Mouse (Mus musculus) hindbrain, embryonic 10.5 days (tissue): ENCODE measurements at regions not wholly inside any gene's neighbourhood (a gene's known extent, or its start where the extent isn't known, plus 50 kb on each side); places are given as distances from the start of the nearest gene placed in this dataset.
"Not testable (repeated sequence)": the region's sequence is repeated elsewhere in the genome, so short reads cannot be mapped to it uniquely, and the experiment has no call there.

ENCODE experiments used
- DNase-seq: peaks from one replicate; pipeline ENCODE4 v3.0.0-alpha.2; 2017; ENCODE audit warnings: low spot score
- H3K27ac ChIP-seq: fragments of 300-500 bp; sonication (generic); 2 replicates; pipeline ENCODE4 v1.5.1; 2016; ENCODE audit warnings: mild to moderate bottlenecking, moderate library complexity
- H3K27me3 ChIP-seq: fragments of 300-500 bp; sonication (generic); 2 replicates; pipeline ENCODE4 v1.6.1; 2016; ENCODE audit warnings: mild to moderate bottlenecking; ENCODE audit not compliant: poor library complexity, insufficient read depth, severe bottlenecking
- H3K36me3 ChIP-seq: fragments of 300-500 bp; sonication (generic); 2 replicates; pipeline ENCODE4 v1.6.1; 2016; ENCODE audit warnings: mild to moderate bottlenecking, moderate library complexity
- H3K4me1 ChIP-seq: fragments of 300-500 bp; sonication (generic); replicated peaks from 2 replicates; pipeline ENCODE4 v1.6.1; 2016; ENCODE audit warnings: mild to moderate bottlenecking
- H3K4me3 ChIP-seq: fragments of 300-500 bp; sonication (generic); 2 replicates; pipeline ENCODE4 v1.5.1; 2016; ENCODE audit warnings: mild to moderate bottlenecking, moderate library complexity
- H3K9me3 ChIP-seq: fragments of 300-500 bp; sonication (generic); 2 replicates; pipeline ENCODE4 v1.6.1; 2016; ENCODE audit warnings: mild to moderate bottlenecking, moderate library complexity
- WGBS: fragments of 180-500 bp; shearing (Covaris S2); methylation state at CpG from one replicate; pipeline ENCODE4 v1.1.7; 2016; 5-methylcytosine and 5-hydroxymethylcytosine counted together

GRCm38 (mm10) chr13:18651658-18652057 lies 65.4 kb upstream of the Vps41 start:
- Histone ChIP-seq H3K9me3 (no peaks in the 10 kb centered on the region), H3K4me1 (no peaks in the 10 kb centered on the region), H3K4me3 (no peak overlapping the region), H3K27me3 (no peaks in the 10 kb centered on the region), H3K27ac (no peak overlapping the region), H3K36me3 (no peaks in the 10 kb centered on the region)
- 92% methylated on average over 1 of the region's 1 CpGs for WGBS
- no peak for DNase-seq

GRCm38 (mm10) chr13:18614763-18615616 lies 102.1 kb upstream of the Vps41 start:
- Histone ChIP-seq H3K27me3 (no peaks in the 10 kb centered on the region), H3K36me3 (no peaks in the 10 kb centered on the region), H3K9me3 (no peaks in the 10 kb centered on the region), H3K4me3 (peak overlapping the region; percentile 34), H3K27ac (peak overlapping the region; percentile 57), H3K4me1 (peaks cover 13% of the 10 kb centered on the region)
- WGBS = 24% methylated on average over 18 of the region's 18 CpGs
- peak; percentile 38 for DNase-seq

- peak; percentile 4 for DNase-seq
- WGBS = 39% methylated on average over 19 of the region's 19 CpGs
- peak overlapping the region; percentile 14; the same call in 1 of the 2 replicates for H3K4me3 ChIP-seq
- H3K36me3 ChIP-seq = no peaks in the 10 kb centered on the region
- H3K27me3 ChIP-seq = no peaks in the 10 kb centered on the region
- H3K9me3 ChIP-seq = no peaks in the 10 kb centered on the region
- no peak overlapping the region; the same call in 1 of the 2 replicates for H3K27ac ChIP-seq
- H3K4me1 ChIP-seq = peaks cover 12% of the 10 kb centered on the region; the same call in 1 of the 2 replicates
These were observed 136.2 kb upstream of the Vps41 start for GRCm38 (mm10) chr13:18580718-18581550.

- Histone ChIP-seq H3K4me1 (peaks cover 17% of the 10 kb centered on the region), H3K9me3 (no peaks in the 10 kb centered on the region), H3K36me3 (no peaks in the 10 kb centered on the region), H3K4me3 (no peak overlapping the region), H3K27me3 (no peaks in the 10 kb centered on the region), H3K27ac (no peak overlapping the region)
- WGBS = 68% methylated on average over 4 of the region's 4 CpGs
- DNase-seq = no peak
These were observed 141.1 kb upstream of the Vps41 start for GRCm38 (mm10) chr13:18576016-18576415.

- H3K4me3 ChIP-seq = no peak overlapping the region
- no peaks in the 10 kb centered on the region for H3K36me3 ChIP-seq
- no peaks in the 10 kb centered on the region for H3K27me3 ChIP-seq
- H3K4me1 ChIP-seq = peaks cover 13% of the 10 kb centered on the region
- DNase-seq = peak; percentile 27
- 7% methylated on average over 5 of the region's 5 CpGs for WGBS
- no peaks in the 10 kb centered on the region for H3K9me3 ChIP-seq
- H3K27ac ChIP-seq = no peak overlapping the region
These were observed 141.5 kb upstream of the Vps41 start for GRCm38 (mm10) chr13:18575599-18575998.

- H3K9me3 ChIP-seq, H3K4me1 ChIP-seq, DNase-seq, H3K27ac ChIP-seq, H3K4me3 ChIP-seq, H3K36me3 ChIP-seq, H3K27me3 ChIP-seq: not testable (repeated sequence)
- 89% methylated on average over 4 of the region's 4 CpGs for WGBS
These were observed 144.5 kb upstream of the Pou6f2 start for GRCm38 (mm10) chr13:18542032-18542431.

GRCm38 (mm10) chr13:18530509-18530908 lies 133.0 kb upstream of the Pou6f2 start:
- Histone ChIP-seq H3K36me3 (no peaks in the 10 kb centered on the region), H3K9me3 (no peaks in the 10 kb centered on the region), H3K4me3 (no peak overlapping the region), H3K27ac (no peak overlapping the region), H3K27me3 (no peaks in the 10 kb centered on the region), H3K4me1 (no peaks in the 10 kb centered on the region)
- 53% methylated on average over 1 of the region's 1 CpGs for WGBS
- peak; percentile 4 for DNase-seq

GRCm38 (mm10) chr13:18498159-18498558 lies 100.7 kb upstream of the Pou6f2 start:
- peak overlapping the region; percentile 30 for H3K4me3 ChIP-seq
- 25% methylated on average over 4 of the region's 4 CpGs for WGBS
- DNase-seq = no peak
- no peaks in the 10 kb centered on the region for H3K36me3 ChIP-seq
- H3K27me3 ChIP-seq = 0 out of 2 replicates have a peak, but pooled peaks cover 4% of the 10 kb centered on the region
- H3K4me1 ChIP-seq = peaks cover 27% of the 10 kb centered on the region
- H3K27ac ChIP-seq = no peak overlapping the region
- H3K9me3 ChIP-seq = 0 out of 2 replicates have a peak, but pooled peaks cover 4% of the 10 kb centered on the region

GRCm38 (mm10) chr13:18497582-18498157 lies 100.2 kb upstream of the Pou6f2 start:
- Histone ChIP-seq H3K27ac (0 out of 2 replicates have a peak overlapping the region, but pooled peaks have one; percentile 8), H3K36me3 (no peaks in the 10 kb centered on the region), H3K27me3 (0 out of 2 replicates have a peak, but pooled peaks cover 4% of the 10 kb centered on the region), H3K4me3 (peak overlapping the region; percentile 30), H3K9me3 (0 out of 2 replicates have a peak, but pooled peaks cover 4% of the 10 kb centered on the region), H3K4me1 (peaks cover 28% of the 10 kb centered on the region)
- 14% methylated on average over 5 of the region's 5 CpGs for WGBS
- peak; percentile 31 for DNase-seq

GRCm38 (mm10) chr13:18495021-18495811 lies 97.7 kb upstream of the Pou6f2 start:
- Histone ChIP-seq H3K4me1 (peaks cover 28% of the 10 kb centered on the region), H3K36me3 (no peaks in the 10 kb centered on the region), H3K27me3 (0 out of 2 replicates have a peak, but pooled peaks cover 4% of the 10 kb centered on the region), H3K4me3 (no peak overlapping the region), H3K27ac (0 out of 2 replicates have a peak overlapping the region, but pooled peaks have one; percentile 8), H3K9me3 (no peaks in the 10 kb centered on the region)
- DNase-seq = no peak
- 73% methylated on average over 10 of the region's 10 CpGs for WGBS

GRCm38 (mm10) chr13:18485785-18486184 lies 88.3 kb upstream of the Pou6f2 start:
- not testable (repeated sequence) for H3K9me3 ChIP-seq, H3K4me1 ChIP-seq, H3K27me3 ChIP-seq, H3K27ac ChIP-seq, DNase-seq, H3K36me3 ChIP-seq, H3K4me3 ChIP-seq
- WGBS = 32% methylated on average over 4 of the region's 4 CpGs

- no peaks in the 10 kb centered on the region for H3K27me3 ChIP-seq
- no peak overlapping the region for H3K4me3 ChIP-seq
- WGBS = 93% methylated on average over 1 of the region's 1 CpGs
- no peaks in the 10 kb centered on the region for H3K4me1 ChIP-seq
- no peaks in the 10 kb centered on the region for H3K9me3 ChIP-seq
- H3K27ac ChIP-seq = no peak overlapping the region
- H3K36me3 ChIP-seq = no peaks in the 10 kb centered on the region
- no peak for DNase-seq
These were observed 87.6 kb upstream of the Pou6f2 start for GRCm38 (mm10) chr13:18485080-18485479.
